Mouse (Mus musculus) C2C12 (cell line): ENCODE results near the gene Mettl21a.

Experiments used
- CTCF ChIP-seq: IDR thresholded peaks from one replicate; pipeline ENCODE4 v1.5.1; 2011; ENCODE audit not compliant: control insufficient read depth, insufficient read depth, insufficient read length
- FOSL1 ChIP-seq: IDR thresholded peaks from one replicate; pipeline ENCODE4 v1.8.0; 2011; ENCODE audit warnings: mild to moderate bottlenecking, low read length; ENCODE audit not compliant: poor library complexity, insufficient read depth, severe bottlenecking
- MAX ChIP-seq: IDR thresholded peaks from one replicate; pipeline ENCODE4 v1.6.1; 2011; ENCODE audit warnings: mild to moderate bottlenecking, control low read depth
- USF1 ChIP-seq: IDR thresholded peaks from one replicate; pipeline ENCODE4 v1.6.1; 2011; ENCODE audit warnings: low read depth, mild to moderate bottlenecking, control low read depth, moderate library complexity

DNA sequence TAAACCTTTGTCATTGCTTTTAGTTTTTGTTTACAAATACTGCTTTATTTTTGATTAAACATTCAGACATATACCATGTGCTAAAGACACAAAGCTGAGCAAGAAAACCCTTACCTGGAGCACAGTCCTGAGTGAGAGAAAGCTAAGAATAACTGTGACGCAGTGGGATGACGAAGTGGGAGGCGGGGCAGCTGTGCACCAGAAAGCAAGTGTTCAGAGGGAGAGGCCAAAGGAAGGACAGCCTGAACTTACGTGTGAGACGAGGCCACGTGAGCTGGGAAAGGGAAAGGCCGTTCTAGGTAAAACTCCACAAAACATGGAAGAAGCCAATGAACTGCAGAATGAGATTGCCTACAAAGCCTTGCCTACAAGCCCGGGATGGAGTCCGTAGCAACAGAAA lies 7.1 kb downstream of the Mettl21a start:
- TF ChIP-seq CTCF (no peak), MAX (no peak), USF1 (no peak), FOSL1 (no peak)
